Mouse (Mus musculus): ENCODE measurements around the gene Slc18b1. TPM values are rescaled to one million over a fixed set of nuclear protein-coding genes. Genes with fewer than 3 reads are reported as not detected.

Gene Slc18b1
- polyA plus RNA-seq, 1 experiment, result 22.2 TPM

- H3K4me3 ChIP-seq (ENCODE audit: insufficient read depth, low read depth, low read length), result peak overlapping the region; percentile 92
- peak overlapping the region; percentile 66 for H3K27ac ChIP-seq (replicated peaks; ENCODE audit: low read depth, low read length)
- H3K4me1 ChIP-seq (ENCODE audit: control insufficient read depth, insufficient read depth, insufficient read length, low read length), result no peaks in the 10 kb centered on the region
These were observed 790 bp upstream of the Slc18b1 start for GRCm38 (mm10) chr10:23795871-23796520.

- Histone ChIP-seq H3K27ac (replicated peaks; ENCODE audit: low read depth, low read length) (no peak overlapping the region), H3K4me3 (ENCODE audit: insufficient read depth, low read depth, low read length) (peak overlapping the region; percentile 92), H3K4me1 (ENCODE audit: control insufficient read depth, insufficient read depth, insufficient read length, low read length) (no peaks in the 10 kb centered on the region)
These were observed 820 bp downstream of the Slc18b1 start for GRCm38 (mm10) chr10:23797606-23798005.

DNA sequence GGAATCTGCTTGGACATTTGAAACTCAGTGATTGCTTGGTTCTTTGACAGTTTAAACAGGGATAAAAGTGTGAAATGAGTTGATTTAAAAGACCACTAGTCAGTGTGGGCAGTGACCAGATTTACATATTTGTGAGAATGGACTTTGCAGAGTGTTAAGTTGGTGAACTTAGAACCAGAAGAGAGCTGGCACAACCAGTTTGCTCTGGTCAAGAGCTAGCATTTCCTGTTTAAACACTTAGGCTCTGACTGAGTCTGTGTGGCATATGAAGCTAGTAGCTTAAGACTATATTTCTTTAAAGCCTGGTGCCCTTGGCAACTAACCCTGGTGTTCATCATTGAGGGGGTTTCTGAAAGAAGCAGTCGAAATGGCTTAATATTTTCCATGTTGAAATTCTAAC, 1.4 kb downstream of the Slc18b1 start:
- Histone ChIP-seq H3K4me1 (ENCODE audit: control insufficient read depth, insufficient read depth, insufficient read length, low read length) (no peaks in the 10 kb centered on the region), H3K4me3 (ENCODE audit: insufficient read depth, low read depth, low read length) (0 out of 2 replicates have a peak overlapping the region, but pooled peaks have one; percentile 1)

GRCm38 (mm10) chr10:23799933-23800332, 3.1 kb downstream of the Slc18b1 start:
- Histone ChIP-seq H3K4me3 (ENCODE audit: insufficient read depth, low read depth, low read length) (no peak overlapping the region), H3K27ac (replicated peaks; ENCODE audit: low read depth, low read length) (no peak overlapping the region), H3K4me1 (ENCODE audit: control insufficient read depth, insufficient read depth, insufficient read length, low read length) (no peaks in the 10 kb centered on the region)

More for the DNA sequence above, 1.4 kb downstream of the Slc18b1 start:
- no peak overlapping the region for H3K27ac ChIP-seq (replicated peaks; ENCODE audit: low read depth, low read length)

DNA sequence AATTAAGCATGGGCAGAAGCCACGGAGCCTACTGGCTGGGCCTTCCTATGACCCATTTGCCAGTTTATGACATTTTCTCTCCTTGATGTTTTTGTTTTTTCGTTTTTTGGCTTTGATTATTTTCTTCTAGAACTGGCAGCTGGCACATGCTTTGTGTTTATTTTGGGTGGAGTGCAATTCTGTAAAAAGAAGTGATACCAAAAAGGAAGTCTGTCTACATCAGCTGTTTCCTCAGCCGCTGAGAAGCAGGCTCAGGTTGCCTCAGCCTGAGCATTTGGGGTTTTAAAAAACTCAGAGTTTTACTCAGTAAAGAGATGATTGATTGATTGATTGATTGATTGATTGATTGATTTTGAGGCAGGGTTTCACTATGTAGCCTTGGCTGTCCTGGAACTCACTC, 6.1 kb downstream of the Slc18b1 start:
- H3K27ac ChIP-seq (replicated peaks; ENCODE audit: low read depth, low read length), result no peak overlapping the region
- no peaks in the 10 kb centered on the region for H3K4me1 ChIP-seq (ENCODE audit: control insufficient read depth, insufficient read depth, insufficient read length, low read length)
- no peak overlapping the region for H3K4me3 ChIP-seq (ENCODE audit: insufficient read depth, low read depth, low read length)

- H3K27ac ChIP-seq (replicated peaks; ENCODE audit: low read depth, low read length), result no peak overlapping the region
- H3K4me1 ChIP-seq (ENCODE audit: control insufficient read depth, insufficient read depth, insufficient read length, low read length), result no peaks in the 10 kb centered on the region
- H3K4me3 ChIP-seq (ENCODE audit: insufficient read depth, low read depth, low read length), result no peak overlapping the region
These were observed 7.9 kb downstream of the Slc18b1 start for GRCm38 (mm10) chr10:23804665-23805064.

GRCm38 (mm10) chr10:23806201-23806600, 9.4 kb downstream of the Slc18b1 start:
- Histone ChIP-seq H3K4me3 (ENCODE audit: insufficient read depth, low read depth, low read length) (no peak overlapping the region), H3K4me1 (ENCODE audit: control insufficient read depth, insufficient read depth, insufficient read length, low read length) (no peaks in the 10 kb centered on the region), H3K27ac (replicated peaks; ENCODE audit: low read depth, low read length) (no peak overlapping the region)

GRCm38 (mm10) chr10:23811635-23812437, 15.1 kb downstream of the Slc18b1 start:
- Histone ChIP-seq H3K27ac (replicated peaks; ENCODE audit: low read depth, low read length) (no peak overlapping the region), H3K4me1 (ENCODE audit: control insufficient read depth, insufficient read depth, insufficient read length, low read length) (no peaks in the 10 kb centered on the region), H3K4me3 (ENCODE audit: insufficient read depth, low read depth, low read length) (no peak overlapping the region)

DNA sequence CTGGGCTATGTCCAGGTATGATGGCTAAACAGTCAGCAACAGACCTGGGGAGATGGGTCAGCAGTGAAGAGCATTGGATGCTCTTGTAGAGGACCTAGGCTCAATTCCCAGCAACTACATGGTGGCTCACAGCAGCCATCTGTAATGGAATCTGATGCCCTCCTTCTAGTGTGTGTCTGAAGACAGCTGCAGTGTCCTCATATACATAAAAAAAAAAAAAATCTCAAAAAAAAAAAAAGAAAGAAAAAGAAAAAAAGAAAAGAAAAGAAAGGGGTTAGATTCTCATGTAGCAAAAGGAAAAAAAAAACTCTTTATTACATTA, 15.6 kb downstream of the Slc18b1 start:
- Histone ChIP-seq H3K4me1 (ENCODE audit: control insufficient read depth, insufficient read depth, insufficient read length, low read length) (no peaks in the 10 kb centered on the region), H3K4me3 (ENCODE audit: insufficient read depth, low read depth, low read length) (no peak overlapping the region), H3K27ac (replicated peaks; ENCODE audit: low read depth, low read length) (no peak overlapping the region)

DNA sequence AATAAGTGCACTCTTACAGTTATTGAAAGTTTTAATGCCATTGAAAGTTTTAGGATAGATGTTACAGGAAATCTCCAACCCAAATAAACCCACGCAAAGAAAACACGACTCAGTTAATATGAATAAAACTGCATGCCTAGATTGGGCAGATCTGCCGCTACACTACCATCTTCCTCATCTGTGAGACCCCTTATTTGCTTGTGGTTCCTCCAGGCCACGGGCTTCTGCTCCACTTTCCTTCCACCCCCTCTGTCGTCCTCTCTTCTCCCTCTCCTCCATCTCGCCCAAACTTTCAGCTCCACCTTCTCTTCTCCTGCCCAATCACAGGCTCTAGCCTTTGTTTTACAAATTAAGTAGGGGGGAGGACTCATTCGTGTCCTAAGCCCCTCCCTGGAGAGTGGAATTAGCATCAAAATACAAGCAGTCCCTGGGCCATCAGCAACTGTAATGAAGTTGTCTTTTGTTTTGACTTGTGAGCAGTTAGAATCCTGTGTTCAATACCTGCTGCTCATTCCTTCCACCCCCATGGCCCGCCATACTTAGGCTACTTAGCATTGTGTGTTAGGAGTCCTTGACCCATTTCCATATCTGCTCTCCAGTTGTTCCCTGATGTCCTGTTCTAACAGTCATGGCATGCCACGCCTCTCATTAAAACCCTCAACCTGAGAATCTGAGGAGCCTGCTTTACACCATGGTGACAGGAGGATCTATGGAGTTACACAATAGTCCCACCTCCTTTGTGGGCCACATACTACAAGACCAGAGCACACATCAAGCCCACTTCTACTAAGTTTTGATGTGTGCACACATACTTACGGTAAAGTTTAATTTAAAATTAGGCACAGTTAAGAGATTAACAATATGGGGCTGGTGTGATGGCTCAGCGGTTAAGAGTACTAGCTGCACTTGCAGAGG, 16.3 kb downstream of the Slc18b1 start:
- Histone ChIP-seq H3K4me1 (ENCODE audit: control insufficient read depth, insufficient read depth, insufficient read length, low read length) (no peaks in the 10 kb centered on the region), H3K4me3 (ENCODE audit: insufficient read depth, low read depth, low read length) (no peak overlapping the region), H3K27ac (replicated peaks; ENCODE audit: low read depth, low read length) (no peak overlapping the region)

GRCm38 (mm10) chr10:23815168-23815567, 18.4 kb downstream of the Slc18b1 start:
- Histone ChIP-seq H3K4me3 (ENCODE audit: insufficient read depth, low read depth, low read length) (no peak overlapping the region), H3K4me1 (ENCODE audit: control insufficient read depth, insufficient read depth, insufficient read length, low read length) (no peaks in the 10 kb centered on the region)

DNA sequence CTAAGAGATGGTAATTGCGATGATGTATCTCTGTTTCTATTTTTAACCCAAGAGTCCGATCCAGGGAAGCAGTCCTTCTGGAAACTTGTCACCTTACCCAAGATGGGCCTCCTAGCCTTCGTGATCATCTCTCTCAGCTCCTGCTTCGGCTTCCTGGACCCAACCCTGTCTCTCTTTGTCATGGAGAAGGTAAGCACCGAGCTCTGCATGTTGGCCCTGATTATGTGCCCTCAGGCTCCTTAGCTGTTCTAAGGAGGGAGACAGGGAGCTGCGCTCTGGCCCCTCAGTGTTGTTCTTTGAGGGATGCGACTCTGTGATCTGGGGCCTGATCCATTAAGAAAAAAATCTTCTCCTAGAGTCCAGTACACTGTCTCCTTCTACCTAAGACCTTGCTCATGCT, 19.5 kb downstream of the Slc18b1 start:
- H3K4me1 ChIP-seq (ENCODE audit: control insufficient read depth, insufficient read depth, insufficient read length, low read length), result no peaks in the 10 kb centered on the region
- H3K4me3 ChIP-seq (ENCODE audit: insufficient read depth, low read depth, low read length), result no peak overlapping the region
- H3K27ac ChIP-seq (replicated peaks; ENCODE audit: low read depth, low read length), result no peak overlapping the region

More at GRCm38 (mm10) chr10:23815168-23815567, 18.4 kb downstream of the Slc18b1 start:
- H3K27ac ChIP-seq (replicated peaks; ENCODE audit: low read depth, low read length), result no peak overlapping the region

DNA sequence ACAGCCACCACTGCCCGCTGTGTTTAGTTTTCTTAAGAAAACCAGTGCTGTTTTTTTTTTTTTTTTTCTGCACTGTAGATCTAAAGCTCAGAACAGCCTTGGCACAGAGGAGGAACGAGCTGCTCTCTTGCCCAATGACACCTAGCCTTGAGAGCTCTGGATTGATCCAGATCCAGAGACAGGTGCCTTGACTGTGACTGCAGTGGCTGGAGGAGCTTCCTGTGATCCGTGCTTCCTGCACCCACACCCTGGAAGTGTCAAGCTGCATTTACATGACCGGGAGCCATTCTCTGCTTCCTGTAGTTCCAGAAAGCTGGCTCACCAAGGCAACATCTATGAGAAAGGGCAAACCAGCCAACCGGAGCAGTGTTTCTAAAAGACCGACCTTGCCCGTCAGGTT, 29.7 kb downstream of the Slc18b1 start:
- Histone ChIP-seq H3K27ac (replicated peaks; ENCODE audit: low read depth, low read length) (no peak overlapping the region), H3K4me3 (ENCODE audit: insufficient read depth, low read depth, low read length) (no peak overlapping the region), H3K4me1 (ENCODE audit: control insufficient read depth, insufficient read depth, insufficient read length, low read length) (no peaks in the 10 kb centered on the region)

- H3K4me3 ChIP-seq (ENCODE audit: insufficient read depth, low read depth, low read length), result no peak overlapping the region
- H3K4me1 ChIP-seq (ENCODE audit: control insufficient read depth, insufficient read depth, insufficient read length, low read length), result no peaks in the 10 kb centered on the region
- no peak overlapping the region for H3K27ac ChIP-seq (replicated peaks; ENCODE audit: low read depth, low read length)
These were observed 39.5 kb downstream of the Slc18b1 start for GRCm38 (mm10) chr10:23836003-23836964.
